Mouse (Mus musculus) testis, adult 10 weeks (tissue): ENCODE measurements around the gene Mrpl37. TPM values are rescaled to one million over a fixed set of nuclear protein-coding genes. Genes with fewer than 3 reads are reported as not detected.

Source experiments
- polyA plus RNA-seq: library from polyadenylated mRNA; stranded (reverse); fragments of 350-450 nt; fragmentation: Illumina TruSeq; extraction: RNeasy Lipid Tissue Mini Kit (QIAGEN cat#74804); gene quantifications from one replicate; pipeline ENCODE4 v1.2.3, GENCODE M21; 2014; ENCODE audit warnings: low read depth, low replicate concordance

Gene Mrpl37
- polyA plus RNA-seq: 30.4 TPM

GRCm38 (mm10) chr4:107066252-107067124 is at the start of gene Mrpl37, which contains the start of gene Cyb5rl:
Gene Mrpl37 (minus strand): TSS chr4:107066868.
Gene Cyb5rl (plus strand): TSS chr4:107066988.

DNA sequence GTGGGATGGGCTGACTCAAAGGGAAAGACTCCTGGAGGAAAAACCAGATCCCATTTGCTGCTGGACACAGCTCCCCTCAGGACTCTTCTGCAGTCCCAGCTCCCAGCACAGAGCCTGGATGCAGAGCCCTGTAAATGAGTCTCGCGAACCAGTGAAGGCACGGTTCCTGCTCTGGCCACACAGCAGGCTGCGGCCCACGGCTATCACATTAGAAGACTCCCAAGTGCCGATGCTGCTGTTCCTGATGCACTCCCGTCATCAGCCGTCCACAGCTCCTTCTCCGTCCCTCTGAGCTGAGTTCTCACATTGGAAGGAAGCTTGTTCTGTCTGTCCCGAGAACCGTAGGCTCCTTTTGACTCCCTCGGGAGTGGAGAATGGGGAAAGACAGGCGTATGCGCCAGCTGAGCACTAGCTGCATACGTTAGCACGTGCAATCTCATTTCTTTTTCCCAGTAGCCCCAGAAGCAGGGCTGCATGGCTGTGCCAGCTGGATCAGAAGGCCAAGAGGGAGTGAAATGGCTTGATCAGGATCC is 30.2 kb upstream of the Mrpl37 start, which contains the start of gene Cdcp2:
TSS of gene Cdcp2 (plus strand) at position 51 of the 533 bp plus-strand sequence.

Other genes starting within 250 kb of the Mrpl37 start
- gene Ssbp3, start 156.2 kb downstream of the Mrpl37 start, polyA plus RNA-seq: 14.4 TPM
- 3.7 TPM for gene Cyb5rl, start 120 bp upstream of the Mrpl37 start, polyA plus RNA-seq
- gene Cdcp2, start 30.0 kb upstream of the Mrpl37 start, polyA plus RNA-seq: not detected
- 167 TPM for gene Tmem59, start 111.5 kb upstream of the Mrpl37 start, polyA plus RNA-seq
- 54.0 TPM for gene Tceanc2, start 112.2 kb upstream of the Mrpl37 start, polyA plus RNA-seq
- not detected for gene Ldlrad1, start 142.3 kb upstream of the Mrpl37 start, polyA plus RNA-seq
- gene Lrrc42, start 186.7 kb upstream of the Mrpl37 start, polyA plus RNA-seq: 50.5 TPM
- 91.9 TPM for gene Hspb11, start 186.7 kb upstream of the Mrpl37 start, polyA plus RNA-seq
- 0.20 TPM for gene Dio1, start 240.3 kb upstream of the Mrpl37 start, polyA plus RNA-seq
- gene Yipf1, start 247.5 kb upstream of the Mrpl37 start, polyA plus RNA-seq: 47.6 TPM